Mouse (Mus musculus): ENCODE measurements at regions not wholly inside any gene's neighbourhood (a gene's known extent, or its start where the extent isn't known, plus 50 kb on each side); places are given as distances from the start of the nearest gene placed in this dataset.

DNA sequence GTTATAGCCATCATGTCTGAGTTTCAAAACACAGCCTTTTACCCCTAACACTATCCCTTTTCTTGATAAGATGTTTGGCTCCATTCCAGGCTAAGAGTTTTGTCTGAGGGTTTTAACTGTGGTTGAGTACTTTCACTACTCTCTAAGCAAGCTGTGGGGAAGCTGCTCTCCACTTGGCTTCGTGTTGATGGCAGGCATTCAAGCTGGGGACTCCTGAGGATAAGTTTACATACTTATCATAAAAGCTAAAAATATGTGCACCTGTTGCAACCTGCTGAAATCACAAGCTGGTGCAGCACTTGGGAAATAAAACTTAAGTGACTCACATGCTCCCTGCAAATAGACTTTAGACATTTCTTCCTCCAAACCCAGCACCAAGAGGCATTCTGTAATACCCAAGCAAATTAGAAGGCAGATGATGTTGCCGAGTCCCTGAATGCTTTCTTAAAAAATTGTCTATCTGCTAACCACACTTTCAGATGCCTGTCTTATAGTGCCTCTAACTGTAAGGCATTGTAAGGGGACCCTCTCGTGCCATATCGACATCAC lies 169.3 kb downstream of the Lnpk start:
- intact Hi-C loops (cut with DNase I) = no loop called here
- DNase-seq (ENCODE audit: extremely low spot score in 1 of 2, low spot score in 2 of 2) = peak in 1 of 2 experiments; percentile 24
- TF ChIP-seq CTCF (IDR thresholded peaks at IDR 0.05) = no peak

DNA sequence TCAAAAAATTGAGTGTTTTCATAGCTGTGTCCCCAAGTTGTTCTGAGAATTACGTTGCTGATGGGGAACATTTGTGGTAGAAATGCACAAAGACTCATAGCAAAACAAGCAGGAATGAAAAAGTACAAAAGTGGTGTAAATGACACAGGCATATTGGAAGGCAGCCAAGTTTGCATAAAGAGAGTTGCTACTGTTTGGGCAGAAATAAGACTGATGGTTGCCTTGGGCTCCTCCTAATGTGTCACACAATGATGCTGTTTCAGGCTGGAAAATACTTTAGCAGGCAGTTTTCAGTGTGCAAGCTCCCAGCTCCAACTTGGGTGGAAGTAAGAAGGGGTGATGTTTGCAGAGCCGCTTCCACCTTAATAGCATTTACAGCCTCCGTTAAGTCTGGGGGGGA lies 174.7 kb downstream of the Lnpk start:
- Histone ChIP-seq H3K27ac (no peak overlapping the region), H3K4me3 (no peak overlapping the region)
- intact Hi-C loops (cut with DNase I) = no loop called here
- no peak for TF ChIP-seq CTCF (IDR thresholded peaks at IDR 0.05)
- no peak for DNase-seq (ENCODE audit: extremely low spot score in 1 of 2, low spot score in 2 of 2)

More for the DNA sequence above, 169.3 kb downstream of the Lnpk start:
- H3K27ac ChIP-seq = no peak overlapping the region
- no peak overlapping the region for H3K4me3 ChIP-seq

DNA sequence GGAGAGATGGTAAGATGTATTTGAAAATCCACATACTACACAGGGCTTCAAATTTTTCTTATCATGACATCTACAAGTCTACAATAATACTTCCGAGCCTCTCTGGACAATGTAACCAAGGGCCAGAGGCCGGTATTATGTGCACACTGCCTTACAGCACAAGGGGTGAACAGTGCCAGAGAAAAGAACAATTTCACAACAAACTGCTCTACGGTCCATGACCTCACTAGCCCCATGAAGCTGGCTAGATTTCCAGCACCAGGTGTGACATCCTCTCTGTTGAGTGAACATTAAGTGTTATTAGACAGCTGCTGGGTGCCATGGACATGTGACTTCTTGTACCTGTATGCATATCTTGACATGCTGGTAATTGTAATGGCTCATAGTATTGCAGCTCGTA lies 188.2 kb downstream of the Lnpk start:
- Histone ChIP-seq H3K4me3 (no peak overlapping the region), H3K27ac (no peak overlapping the region)
- no peak for DNase-seq (ENCODE audit: extremely low spot score in 1 of 2, low spot score in 2 of 2)
- no peak for TF ChIP-seq CTCF (IDR thresholded peaks at IDR 0.05)
- intact Hi-C loops (cut with DNase I) = no loop called here

DNA sequence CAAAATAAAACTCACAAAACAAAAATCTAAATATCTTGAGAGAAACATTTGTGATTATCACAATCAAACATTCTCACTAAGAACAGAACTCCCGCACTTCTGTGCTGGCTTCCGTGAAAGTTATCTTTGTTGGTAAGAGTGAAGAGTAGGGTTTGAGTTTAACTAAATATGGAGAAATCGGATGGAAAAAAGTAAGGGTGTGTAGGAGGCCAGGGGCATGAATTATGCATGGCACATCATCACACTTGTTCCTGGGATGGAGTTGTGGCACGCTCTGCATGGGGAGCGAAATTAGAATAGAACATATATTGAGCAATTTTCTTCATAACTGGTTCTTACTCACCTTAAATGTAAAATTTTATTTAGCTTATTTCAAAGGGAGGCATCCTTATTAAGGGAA lies 191.2 kb downstream of the Lnpk start:
- peak overlapping the region; percentile 44; the same call in 1 of the 2 replicates for H3K27ac ChIP-seq
- DNase-seq (ENCODE audit: extremely low spot score in 1 of 2, low spot score in 2 of 2) = no peak
- no peak for TF ChIP-seq CTCF (IDR thresholded peaks at IDR 0.05)
- H3K4me3 ChIP-seq = no peak overlapping the region
- intact Hi-C loops (cut with DNase I) = loop anchor here (1.0 to 10.0 kb wide), 3 partner anchors 37 to 253 kb away; no protein-coding TSS in a partner anchor

DNA sequence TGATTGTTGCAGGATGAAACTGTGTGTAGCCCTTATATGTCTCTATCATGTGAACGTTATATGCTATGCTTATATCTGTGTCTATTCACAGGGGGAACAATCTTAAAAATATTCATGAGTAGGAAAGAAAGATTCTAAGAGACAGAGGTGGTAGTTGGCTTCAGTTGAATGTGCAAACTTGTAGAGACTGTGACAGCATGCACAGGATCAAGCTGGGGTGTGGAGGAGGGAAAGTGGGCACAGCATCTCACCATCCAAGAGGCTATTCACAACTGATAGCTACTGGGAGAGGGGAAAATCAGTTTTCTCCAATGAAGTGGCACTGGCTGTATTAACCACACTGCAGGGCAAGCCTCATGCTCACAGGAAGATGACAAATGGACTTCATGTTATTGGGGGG lies 194.3 kb downstream of the Lnpk start:
- TF ChIP-seq CTCF (IDR thresholded peaks at IDR 0.05) = no peak
- no peak for DNase-seq (ENCODE audit: extremely low spot score in 1 of 2, low spot score in 2 of 2)
- Histone ChIP-seq H3K4me3 (no peak overlapping the region), H3K27ac (no peak overlapping the region; the same call in 1 of the 2 replicates)
- intact Hi-C loops (cut with DNase I) = loop anchor here (5.0 to 10.0 kb wide), 2 partner anchors 127 to 250 kb away; no protein-coding TSS in a partner anchor

DNA sequence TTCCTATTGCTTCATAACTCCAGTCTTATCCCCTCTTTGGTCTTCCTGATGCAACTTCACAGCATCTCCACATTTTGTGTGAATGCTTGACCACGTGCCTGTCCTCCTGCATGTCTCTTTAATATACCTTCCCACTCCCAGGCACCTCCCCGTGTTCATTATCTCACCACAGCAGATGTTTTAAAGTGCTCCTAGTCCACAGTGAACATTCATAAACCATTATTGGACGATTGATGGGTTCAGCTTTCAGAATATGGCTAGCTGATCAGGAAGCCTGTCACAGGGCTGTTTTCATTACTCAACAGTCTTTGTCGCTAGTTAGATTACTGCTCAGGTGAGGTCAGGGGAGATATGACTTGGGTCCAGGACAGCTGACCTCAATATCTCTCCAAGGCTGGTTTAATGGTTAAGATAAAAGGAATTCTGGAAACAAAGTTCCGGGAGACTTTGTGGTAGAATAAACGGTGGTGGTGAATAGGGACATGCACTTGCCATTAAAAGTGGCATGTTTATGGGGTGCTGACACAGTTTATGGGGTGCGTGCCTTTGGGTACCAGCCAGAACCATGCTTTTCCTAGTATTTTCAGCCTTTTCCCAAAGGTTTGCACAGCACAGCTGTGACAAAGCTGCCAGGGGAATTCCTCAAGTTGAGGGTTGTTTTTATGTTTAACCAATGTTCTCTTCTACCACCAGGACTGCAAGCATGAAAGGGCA lies 198.5 kb downstream of the Lnpk start:
- TF ChIP-seq CTCF (IDR thresholded peaks at IDR 0.05) = no peak
- intact Hi-C loops (cut with DNase I) = loop anchor here (10.0 kb wide), 1 partner anchor 246 kb away; no protein-coding TSS in a partner anchor
- Histone ChIP-seq H3K27ac (no peak overlapping the region), H3K4me3 (no peak overlapping the region)
- no peak for DNase-seq (ENCODE audit: extremely low spot score in 1 of 2, low spot score in 2 of 2)

DNA sequence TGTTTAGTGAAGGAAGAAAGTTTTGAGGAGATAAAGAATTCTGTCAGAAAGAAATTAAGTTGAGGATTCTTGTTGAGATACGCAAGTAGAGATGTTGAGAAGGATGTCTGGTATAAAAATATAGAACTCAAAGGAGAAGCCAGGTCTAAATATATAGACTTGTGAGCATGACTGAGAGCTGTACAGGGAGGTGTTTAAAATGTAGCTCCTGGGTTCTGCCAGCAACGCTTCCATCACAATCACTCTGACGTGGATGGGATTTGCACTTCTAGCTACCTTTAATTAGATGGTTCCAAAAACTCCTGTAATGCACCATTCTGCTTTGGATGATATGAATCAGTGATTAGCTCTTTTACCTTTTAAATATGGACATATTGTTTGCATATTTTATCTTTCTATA lies 200.5 kb downstream of the Lnpk start:
- Histone ChIP-seq H3K4me3 (no peak overlapping the region), H3K27ac (no peak overlapping the region)
- intact Hi-C loops (cut with DNase I) = no loop called here
- DNase-seq (ENCODE audit: extremely low spot score in 1 of 2, low spot score in 2 of 2) = no peak
- TF ChIP-seq CTCF (IDR thresholded peaks at IDR 0.05) = no peak

DNA sequence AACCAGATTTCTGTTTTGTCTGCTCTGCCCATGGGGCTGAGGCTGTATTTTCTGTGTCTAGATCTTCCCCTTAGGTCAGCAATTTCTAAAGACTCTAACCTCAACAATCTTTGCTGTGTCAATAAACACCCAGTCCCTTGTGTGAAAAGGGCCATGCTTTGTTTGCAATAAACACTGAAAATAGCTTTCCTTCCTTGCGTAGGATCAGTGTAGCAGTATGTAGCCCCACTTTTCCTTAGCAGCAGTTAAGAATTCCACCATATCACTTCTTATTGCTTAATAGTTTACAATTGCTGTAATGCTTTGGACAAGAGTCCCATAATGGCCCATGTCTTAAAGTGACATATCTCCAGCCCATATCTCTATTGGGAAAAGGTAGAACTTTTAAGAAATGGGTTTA lies 205.3 kb downstream of the Lnpk start:
- no peak overlapping the region for H3K27ac ChIP-seq
- no peak for DNase-seq (ENCODE audit: extremely low spot score in 1 of 2, low spot score in 2 of 2)
- intact Hi-C loops (cut with DNase I) = no loop called here
- H3K4me3 ChIP-seq = no peak overlapping the region
- no peak for TF ChIP-seq CTCF (IDR thresholded peaks at IDR 0.05)

DNA sequence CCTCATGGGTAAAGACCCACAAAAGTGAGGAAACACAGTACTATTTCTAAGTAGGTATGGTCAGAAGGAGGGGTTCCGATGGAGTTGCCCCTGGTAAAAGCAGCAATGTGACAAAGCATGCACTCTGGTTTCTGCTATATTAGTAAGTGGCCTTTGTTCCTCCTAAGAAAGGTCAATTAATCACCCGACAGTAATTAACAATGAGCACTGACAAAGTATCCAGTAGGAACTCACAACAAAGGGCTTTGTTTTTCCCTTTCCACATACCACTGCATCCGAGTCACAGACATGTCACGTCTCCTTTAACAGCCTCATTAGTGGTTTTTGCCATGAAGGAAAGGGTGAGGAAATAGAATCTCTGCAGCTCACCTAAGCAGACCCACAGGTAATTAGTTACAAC lies 206.2 kb downstream of the Lnpk start:
- intact Hi-C loops (cut with DNase I) = no loop called here
- no peak for DNase-seq (ENCODE audit: extremely low spot score in 1 of 2, low spot score in 2 of 2)
- TF ChIP-seq CTCF (IDR thresholded peaks at IDR 0.05) = no peak
- H3K4me3 ChIP-seq = no peak overlapping the region
- no peak overlapping the region for H3K27ac ChIP-seq

DNA sequence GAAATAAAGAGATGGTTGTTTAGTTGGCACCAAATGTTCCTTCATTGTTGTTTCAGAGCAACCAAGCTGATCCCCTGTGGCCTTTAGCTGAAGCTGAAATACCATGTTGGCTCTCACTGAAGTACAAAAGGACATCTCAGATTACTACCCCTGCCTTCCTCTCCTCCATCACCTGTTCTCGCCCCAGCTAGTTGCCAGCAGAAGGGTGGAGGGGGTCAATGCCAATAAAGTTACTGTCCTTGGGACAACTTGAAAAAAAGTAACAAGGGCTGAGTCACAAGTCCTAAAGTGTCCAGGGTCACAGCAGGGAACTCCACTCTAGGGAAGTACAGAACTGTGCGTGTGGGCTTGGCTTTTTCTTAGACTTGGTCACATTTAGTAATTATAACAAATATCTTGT lies 216.0 kb downstream of the Lnpk start:
- H3K4me3 ChIP-seq = no peak overlapping the region
- no peak for TF ChIP-seq CTCF (IDR thresholded peaks at IDR 0.05)
- intact Hi-C loops (cut with DNase I) = no loop called here
- H3K27ac ChIP-seq = no peak overlapping the region
- DNase-seq (ENCODE audit: extremely low spot score in 1 of 2, low spot score in 2 of 2) = no peak

DNA sequence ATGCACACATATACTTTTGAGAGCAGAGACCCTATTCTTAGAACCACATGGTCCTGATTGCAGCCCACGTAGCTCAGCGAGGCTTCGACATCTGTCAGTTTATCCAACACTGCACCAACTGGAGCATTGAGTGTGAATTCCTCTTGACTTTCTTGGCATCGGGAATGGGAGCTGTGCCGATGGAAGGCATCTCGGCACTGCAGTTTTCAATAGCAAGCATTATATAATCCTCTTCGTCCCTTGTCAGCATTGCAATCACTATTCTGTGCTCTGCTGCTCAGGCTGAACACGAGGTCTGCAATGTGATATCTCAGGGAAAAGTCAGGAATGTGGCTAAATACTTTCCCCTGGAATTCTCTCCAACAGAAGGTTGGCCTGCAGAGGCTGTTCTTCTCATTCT lies 224.6 kb downstream of the Lnpk start:
- no peak overlapping the region for H3K4me3 ChIP-seq
- no peak for TF ChIP-seq CTCF (IDR thresholded peaks at IDR 0.05)
- intact Hi-C loops (cut with DNase I) = loop anchor here (1.0 to 2.0 kb wide), 2 partner anchors 32 to 70 kb away; no protein-coding TSS in a partner anchor
- peak; percentile 17 to 26 for DNase-seq (ENCODE audit: extremely low spot score in 1 of 2, low spot score in 2 of 2)
- peak overlapping the region; percentile 8; the same call in 1 of the 2 replicates for H3K27ac ChIP-seq

DNA sequence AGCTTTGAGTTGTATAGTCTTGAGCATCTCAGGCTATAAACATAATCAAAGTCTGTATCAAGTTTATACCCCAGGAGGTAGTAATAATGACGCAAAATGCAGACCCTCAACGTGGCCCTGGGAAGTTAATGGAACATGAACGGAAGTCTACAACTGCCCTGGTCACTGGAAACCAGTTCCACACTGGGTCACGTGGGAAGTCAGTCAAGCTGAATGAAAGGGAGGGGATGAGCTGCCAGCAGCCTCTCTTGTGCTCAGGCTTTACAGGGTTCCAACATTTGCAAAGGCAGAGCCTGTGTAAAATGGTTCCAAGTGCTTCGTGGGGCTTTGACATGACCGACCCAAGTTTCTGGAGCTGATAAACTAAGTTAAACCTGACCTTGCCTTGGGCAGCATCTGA lies 229.4 kb downstream of the Lnpk start:
- Histone ChIP-seq H3K4me3 (no peak overlapping the region), H3K27ac (no peak overlapping the region)
- TF ChIP-seq CTCF (IDR thresholded peaks at IDR 0.05) = no peak
- no peak for DNase-seq (ENCODE audit: extremely low spot score in 1 of 2, low spot score in 2 of 2)
- intact Hi-C loops (cut with DNase I) = no loop called here

DNA sequence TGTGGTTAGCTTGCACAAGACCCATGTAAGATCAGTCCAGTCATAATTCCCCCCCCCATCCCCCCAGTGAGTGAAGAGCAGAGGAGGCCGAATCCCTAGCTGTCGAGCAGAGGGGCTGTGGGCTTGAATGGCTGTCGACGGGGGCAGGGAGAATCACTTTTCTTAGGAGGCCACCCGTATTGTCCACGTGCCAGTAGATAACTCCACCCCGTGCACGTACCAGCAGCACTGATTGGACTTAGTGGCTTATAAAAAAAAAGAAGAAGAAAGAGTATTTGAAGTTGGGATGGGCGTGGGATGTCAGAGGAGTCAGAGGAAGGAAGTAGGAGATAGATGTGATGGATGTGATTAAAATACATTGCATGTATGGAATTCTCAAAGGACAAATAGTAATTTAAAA lies 272.9 kb downstream of the Lnpk start:
- Histone ChIP-seq H3K4me3 (no peak overlapping the region), H3K27ac (no peak overlapping the region)
- DNase-seq (ENCODE audit: extremely low spot score in 1 of 2, low spot score in 2 of 2) = no peak
- intact Hi-C loops (cut with DNase I) = no loop called here
- TF ChIP-seq CTCF (IDR thresholded peaks at IDR 0.05) = no peak

Measured in left cerebral cortex, adult 2 months (tissue).